Mouse (Mus musculus) cerebellum, postnatal 10 days (tissue): ENCODE data around the gene Trim45.

Experiments used
- DNase-seq, 2 experiments: peaks; one replicate each; pipeline ENCODE4 v3.0.0; 2021; ENCODE audit warnings: mixed read lengths in 2 of 2

Gene Trim45

DNA sequence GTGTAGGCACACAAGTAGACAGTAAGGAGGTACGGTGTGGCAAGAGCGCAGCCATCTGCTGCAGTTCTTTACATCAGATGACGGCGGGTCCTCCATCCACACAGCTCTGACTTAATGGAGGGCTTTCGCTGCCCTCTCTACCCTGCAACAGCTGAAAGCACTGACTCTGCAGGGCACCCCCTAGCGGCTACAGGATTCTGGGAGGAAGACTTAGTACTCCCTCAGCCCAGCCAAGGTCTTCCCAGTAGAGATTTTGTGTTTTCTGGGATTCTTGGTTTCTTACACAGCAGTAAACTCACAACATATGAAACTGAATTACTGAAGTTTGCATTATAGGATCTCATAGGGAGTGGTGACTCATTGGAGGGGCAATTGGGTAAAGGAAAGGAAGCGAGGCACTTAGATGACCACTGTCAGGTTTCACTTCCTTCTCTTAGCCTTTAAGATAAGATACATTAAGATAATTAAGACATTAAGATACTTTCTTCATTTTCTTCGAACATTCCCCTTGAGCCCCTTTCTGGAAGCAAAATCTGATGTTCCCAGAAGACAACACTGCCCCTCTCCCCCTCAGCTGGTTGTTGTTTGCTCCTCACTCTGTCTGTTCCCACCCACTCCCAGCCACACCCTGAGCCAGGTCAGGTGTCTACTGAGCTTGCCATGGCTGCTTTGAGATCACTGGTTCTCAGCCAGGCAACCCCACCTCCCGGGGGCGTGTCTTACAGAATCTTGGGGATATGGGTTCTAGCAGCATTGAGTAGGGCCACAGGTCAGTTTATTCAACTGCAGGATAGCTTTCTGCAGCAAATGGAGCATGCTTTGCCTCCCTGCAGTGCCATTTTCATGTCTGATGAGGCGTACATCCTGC is 10.3 kb downstream of the Trim45 start:
- DNase-seq: peak; percentile 43 to 53

DNA sequence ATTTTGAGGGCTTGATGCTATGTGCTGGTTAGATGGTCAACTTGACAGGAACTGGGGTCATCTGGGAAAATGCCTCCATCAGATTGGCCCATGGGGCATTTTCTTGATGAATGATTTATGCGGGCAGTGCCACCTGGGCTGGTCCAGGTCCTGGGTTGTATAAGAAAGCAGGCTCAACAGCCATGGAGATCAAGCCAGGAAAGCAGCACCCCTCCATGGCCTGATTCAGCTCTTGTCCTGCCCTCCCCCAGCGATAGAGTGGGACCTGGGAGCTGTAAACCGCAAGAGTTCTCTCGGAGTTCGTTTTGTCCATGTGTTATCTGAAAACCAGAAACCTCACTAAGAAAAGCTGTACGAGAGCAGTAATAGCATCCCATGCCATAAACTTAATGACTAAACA is 13.5 kb downstream of the Trim45 start:
- no peak for DNase-seq

DNA sequence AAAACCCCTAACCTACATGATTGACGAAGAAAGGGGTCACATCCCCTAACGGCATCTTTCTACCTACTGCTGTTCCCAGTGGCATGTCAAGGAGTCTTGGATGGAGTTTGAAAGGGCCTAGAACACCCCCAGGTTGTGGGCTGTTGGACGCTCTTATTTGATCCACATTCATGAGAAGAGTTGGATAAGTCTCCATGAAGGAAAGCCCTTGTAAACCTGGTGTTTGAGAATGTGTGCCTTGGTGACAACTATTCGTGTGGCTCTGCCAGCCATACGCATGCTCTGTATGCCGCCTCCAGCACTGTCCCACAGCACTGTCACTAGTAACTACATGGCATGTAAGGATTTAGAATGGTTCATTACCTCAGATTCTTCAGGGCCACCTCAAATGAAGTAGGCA is 14.2 kb downstream of the Trim45 start:
- no peak for DNase-seq

DNA sequence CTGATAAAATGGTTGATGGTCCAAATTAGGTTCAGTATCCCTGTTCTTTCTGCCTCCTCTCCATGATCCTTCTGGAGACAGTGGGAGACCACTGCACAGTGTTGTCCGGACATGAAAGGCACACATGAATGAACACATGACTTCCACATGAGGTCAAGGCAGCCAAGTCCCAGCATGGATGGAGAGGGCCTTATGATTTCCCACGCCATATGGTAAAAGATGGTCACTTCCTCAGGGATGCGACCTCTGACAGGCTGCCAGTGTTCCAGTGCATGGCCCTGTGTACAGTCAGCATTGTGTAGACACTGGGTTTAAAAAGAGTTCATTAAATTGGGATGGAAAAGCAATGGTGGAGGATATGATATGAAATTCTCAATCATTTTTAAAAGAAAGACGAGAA is 16.2 kb downstream of the Trim45 start:
- DNase-seq: peak; percentile 54 to 61

DNA sequence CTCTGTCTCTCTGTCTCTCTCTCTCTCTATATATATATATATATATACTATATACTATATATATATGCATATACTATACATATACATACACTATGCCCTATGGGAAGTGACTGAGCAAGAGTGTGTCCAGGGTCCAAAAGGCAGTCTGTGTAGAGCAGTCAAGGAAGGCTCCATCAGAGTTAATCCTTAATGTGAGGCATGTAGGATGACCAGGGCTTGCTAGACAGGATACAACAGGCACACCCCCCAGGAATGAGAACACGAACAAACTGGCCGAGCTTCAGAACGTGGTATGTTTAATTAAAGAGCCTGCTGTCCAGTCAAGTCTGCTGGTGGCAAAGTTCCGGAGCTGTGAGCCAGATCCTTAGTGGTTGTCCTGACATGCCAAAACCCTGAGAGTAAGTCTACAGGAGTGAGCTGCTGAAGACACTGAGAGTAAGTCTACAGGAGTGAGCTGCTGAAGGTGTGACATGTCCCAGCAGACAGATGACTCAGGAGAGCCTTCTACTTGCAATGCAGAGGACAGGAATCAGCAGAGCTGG is 18.6 kb downstream of the Trim45 start:
- DNase-seq: peak; percentile 29 to 36

DNA sequence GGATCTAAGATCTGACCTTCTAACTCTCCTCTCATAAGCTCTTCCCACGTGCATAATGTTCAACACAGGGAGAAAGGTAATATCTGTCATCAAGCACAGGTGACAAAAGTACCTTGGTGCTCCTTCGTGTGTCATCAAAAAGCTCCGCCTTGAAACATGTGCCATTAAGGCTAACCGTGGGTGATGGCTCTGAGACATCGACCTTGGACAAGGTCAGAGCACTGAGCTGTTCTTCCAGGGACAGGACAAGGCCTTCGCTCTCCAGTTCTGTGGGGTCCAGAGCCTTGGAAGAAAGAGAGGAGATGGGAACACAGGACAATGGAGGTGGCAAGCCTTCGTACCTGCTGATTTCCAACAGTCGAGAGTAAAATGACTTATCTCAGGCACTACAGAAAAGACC is 25.3 kb downstream of the Trim45 start:
- DNase-seq: no peak

DNA sequence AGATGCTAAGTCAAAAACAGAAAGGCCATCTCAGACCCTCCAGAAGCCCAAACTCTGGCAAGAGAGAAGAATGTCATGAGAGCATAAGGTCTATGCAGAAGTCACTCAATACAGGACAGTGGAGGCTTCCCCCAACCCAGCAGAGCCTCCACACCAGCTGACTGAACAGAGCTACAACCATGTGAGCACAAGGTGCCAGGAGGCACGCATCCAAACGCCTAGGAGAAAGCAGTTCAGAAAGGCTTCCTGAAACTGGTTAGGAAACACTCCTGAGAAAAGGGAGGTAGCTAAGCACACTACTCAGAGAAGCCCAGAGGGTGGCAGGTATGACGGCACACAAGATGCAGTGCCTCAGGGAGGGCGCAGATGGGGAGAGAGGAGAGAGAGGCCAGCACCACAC is 29.5 kb downstream of the Trim45 start:
- peak; percentile 73 for DNase-seq

DNA sequence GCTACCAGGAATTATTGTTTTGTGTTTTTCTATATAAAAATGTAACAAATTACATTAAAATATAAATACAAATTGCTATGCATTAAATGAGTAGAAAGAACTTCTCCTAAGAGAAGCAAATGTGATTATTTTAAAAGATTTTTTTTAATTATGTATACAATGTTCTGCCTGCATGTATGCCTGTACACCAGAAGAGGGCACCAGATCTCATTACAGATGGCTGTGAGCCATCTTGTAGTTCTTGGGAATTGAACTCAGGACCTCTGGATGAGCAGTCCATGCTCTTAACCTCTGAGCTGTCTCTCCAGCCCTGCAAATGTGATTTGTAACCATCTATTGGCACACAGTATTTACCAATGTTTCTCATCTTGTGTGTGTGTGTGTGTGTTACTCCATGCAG is 32.6 kb downstream of the Trim45 start:
- DNase-seq: no peak

DNA sequence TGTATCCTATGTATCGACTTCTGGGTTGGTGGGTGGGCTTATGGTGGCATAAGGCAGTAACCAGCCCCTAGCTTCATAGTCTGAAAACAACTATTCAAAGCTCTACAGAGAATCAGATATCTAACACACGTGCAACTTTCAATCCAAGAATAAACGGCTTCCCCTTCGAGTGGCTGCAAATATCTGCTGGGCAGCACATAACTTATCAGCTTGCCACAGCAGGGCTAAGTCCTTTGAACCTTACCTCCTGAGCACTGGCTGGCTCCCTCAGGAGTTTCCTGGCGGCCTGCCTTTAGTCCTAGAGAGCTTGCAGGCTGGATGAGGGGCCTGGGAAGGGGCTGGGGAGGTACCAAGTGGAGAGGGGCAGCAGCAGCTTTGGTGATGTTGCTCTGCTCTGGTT is 39.0 kb downstream of the Trim45 start:
- no peak for DNase-seq

DNA sequence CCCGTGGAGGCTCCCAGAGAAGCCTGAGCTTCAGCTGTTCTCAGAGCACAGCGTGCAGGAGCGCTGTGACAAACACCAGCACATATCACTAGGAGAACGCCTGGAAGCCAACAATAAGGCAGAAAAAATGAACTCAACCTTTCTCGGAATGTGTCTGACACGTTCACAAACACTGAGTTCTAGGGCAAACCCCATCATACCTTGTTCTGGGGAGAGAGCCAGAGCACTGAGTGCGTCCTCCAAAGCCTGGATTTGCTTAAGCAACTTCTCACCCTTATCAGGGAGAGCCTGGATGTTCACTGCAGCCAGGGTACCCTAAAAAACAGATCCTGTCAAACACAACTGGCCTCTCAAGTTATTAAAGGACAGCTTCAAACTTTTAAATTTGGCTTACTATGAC is 39.5 kb downstream of the Trim45 start:
- no peak for DNase-seq

DNA sequence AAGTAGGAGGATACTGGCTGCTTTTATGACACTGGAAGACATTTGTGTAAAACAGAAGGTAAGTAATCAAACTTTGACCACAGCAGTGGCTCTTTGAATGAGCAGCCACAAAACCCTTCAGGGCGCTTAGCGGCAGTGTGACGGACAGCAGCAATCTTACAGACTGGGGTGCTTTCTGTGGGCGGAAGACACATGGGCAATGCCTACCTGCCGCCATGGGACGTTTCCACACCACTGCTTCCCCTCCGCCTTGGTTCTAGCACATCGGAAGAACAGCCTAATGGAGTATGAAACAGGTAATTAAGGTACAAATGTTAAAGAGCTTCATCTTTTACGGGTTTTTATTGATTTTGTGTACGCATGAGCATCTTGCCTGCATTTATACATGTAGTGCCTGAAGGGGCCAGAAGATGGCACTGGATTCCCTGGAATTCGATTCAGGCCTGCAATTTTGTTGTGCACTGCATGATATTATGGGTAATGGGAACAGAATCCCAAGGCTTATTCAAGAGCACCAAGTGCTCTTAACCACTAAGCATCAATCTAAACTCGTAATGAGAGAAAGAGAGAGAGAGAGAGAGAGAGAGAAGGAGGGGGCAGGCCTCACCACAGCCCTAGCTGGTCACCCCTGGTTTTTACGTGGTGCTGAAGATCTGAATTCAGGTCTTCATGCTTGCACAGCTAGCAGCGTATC is 42.0 kb downstream of the Trim45 start:
- peak; percentile 74 to 81 for DNase-seq

DNA sequence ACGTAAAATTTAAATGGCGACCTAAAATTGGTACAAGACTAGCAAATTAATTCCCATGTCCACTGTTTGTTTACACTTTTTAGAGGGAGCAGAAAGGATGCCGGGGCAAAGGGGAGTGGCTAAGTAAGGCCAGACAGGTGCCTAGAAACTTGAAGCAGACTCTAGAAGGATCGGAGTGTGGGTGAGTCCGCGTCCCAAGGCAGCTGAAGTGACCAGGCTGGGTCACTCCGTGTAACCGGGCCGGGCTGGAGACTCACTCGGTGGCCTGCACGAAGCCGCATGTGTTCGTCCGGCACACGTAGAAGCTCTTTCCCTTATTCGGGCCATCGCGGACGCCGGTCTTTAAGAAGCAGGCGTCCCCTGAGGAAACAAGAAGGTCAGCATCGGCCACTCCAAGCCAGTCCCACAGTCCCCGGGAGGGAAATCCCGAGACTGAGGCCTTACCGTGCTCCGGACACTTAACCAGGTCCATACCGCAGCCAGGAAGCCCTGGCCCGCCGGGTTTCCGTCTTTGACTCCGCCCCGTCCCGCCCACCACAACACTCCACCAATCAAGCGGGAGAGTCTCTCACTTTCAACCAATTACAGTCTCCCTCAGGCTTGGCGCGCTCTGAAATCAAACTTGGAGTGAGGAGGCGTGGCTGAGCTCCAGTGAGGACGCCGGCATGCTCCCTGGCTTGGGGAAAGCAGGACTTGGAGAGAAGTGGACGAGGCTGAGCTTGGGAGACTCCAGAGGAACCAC is 47.3 kb downstream of the Trim45 start, which contains the start of gene Ttf2:
Gene Ttf2, minus strand, starts transcription at position 488 of the 742 bp plus-strand sequence.
- DNase-seq: peak; percentile 96

DNA sequence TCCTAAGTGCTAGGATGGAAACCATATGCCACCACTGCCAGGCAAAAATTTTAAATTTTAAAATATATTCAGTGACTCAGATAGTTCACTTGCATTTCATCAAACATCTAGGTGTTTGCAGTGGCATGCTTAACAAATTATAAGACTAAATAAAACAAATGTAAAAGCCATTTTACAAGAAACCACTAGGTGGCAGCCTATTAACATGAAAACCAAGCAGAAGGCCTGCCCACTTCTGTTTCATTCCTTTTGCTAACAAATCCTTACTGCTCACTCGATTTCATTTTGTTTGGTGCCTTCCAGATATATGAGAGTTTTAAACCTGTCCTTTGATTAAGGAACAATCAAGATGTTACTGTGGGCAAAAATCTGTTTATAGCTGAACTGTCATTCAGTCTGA is 51.9 kb downstream of the Trim45 start:
- peak; percentile 50 to 77 for DNase-seq

DNA sequence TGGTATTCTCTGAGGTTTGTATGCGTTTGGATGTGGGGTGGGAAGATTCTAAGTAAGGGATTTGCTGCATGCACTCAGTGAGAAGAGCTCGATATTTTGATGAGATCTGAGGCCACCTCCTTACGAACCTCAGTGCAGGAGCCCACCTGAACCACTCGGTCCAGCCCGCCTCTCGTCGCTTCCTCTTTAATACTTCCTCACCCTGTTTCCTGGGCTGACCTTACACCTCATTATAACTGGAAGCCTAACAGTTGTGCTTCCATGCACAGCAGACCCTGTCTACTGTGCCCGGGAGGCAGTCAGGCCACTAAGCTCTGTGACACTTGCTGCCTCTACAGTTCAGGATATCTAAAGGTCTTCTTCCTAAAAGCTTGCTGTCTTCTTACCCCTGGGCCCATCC is 57.3 kb downstream of the Trim45 start:
- no peak for DNase-seq
